Mouse (Mus musculus) midbrain, embryonic 11.5 days (tissue): ENCODE data around the gene Mast2. TPM values are rescaled to one million over a fixed set of nuclear protein-coding genes. Genes with fewer than 3 reads are reported as not detected.

ENCODE experiments used
- polyA plus RNA-seq: library from polyadenylated mRNA; unstranded; fragments of >200 nt; fragmentation: Nextera tagmentation; extraction: Ambion mirVana; gene quantifications from 2 replicates; pipeline ENCODE4 v1.2.1, GENCODE M21; 2014

The Mast2 gene
- polyA plus RNA-seq, 1 experiment from 2014 or later, result 31.9 TPM

Other genes with a start within 250 kb of the Mast2 start
- gene Pik3r3, start 242.6 kb downstream of the Mast2 start, polyA plus RNA-seq, result 70.6 and 84.1 TPM in 2 replicates
- 4.6 and 5.4 TPM in 2 replicates for gene Ipp, start 43.4 kb upstream of the Mast2 start, polyA plus RNA-seq
- gene Tmem69, start 91.8 kb upstream of the Mast2 start, polyA plus RNA-seq, result 38.1 and 40.9 TPM in 2 replicates
- gene Gpbp1l1, start 93.5 kb upstream of the Mast2 start, polyA plus RNA-seq, result 37.1 and 42.4 TPM in 2 replicates
- 1.7 and 2.6 TPM in 2 replicates for gene Ccdc17, start 132.5 kb upstream of the Mast2 start, polyA plus RNA-seq
- 304 and 328 TPM in 2 replicates for gene Nasp, start 163.8 kb upstream of the Mast2 start, polyA plus RNA-seq
- gene Akr1a1, start 187.5 kb upstream of the Mast2 start, polyA plus RNA-seq, result 544 TPM in 2 replicates
- gene Prdx1, start 221.4 kb upstream of the Mast2 start, polyA plus RNA-seq, result 1,035 and 1,053 TPM in 2 replicates
- gene Mmachc, start 244.2 kb upstream of the Mast2 start, polyA plus RNA-seq, result 23.6 and 28.0 TPM in 2 replicates
- gene Ccdc163, start 244.3 kb upstream of the Mast2 start, polyA plus RNA-seq, result 34.3 and 37.7 TPM in 2 replicates